Mouse (Mus musculus): Measurements from ENCODE around the gene Dusp22.

Gene Dusp22

DNA sequence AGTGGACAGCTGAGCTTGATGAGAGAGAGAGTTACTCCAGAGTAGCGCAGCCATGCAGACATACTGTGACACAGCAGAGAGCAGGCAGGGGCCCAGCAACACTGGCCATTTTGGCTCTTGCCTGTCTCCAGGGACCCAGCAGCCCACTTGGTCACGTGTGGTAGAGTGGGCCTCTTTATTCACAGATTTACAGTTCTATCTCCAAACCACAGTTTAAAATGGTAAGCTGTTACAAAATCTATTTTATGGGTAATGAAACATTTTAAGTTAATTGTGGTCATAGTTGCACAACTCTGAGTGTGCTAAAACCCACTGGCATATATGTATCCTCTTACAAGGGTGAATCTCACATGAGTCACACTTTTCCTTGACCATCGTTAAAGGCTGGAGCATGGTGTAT lies 9.5 kb downstream of the Dusp22 start:
- in situ Hi-C loops (cut with MboI, MseI) = loop anchor here (5.0 kb wide), 1 partner anchor 48 kb away; no protein-coding TSS in a partner anchor

DNA sequence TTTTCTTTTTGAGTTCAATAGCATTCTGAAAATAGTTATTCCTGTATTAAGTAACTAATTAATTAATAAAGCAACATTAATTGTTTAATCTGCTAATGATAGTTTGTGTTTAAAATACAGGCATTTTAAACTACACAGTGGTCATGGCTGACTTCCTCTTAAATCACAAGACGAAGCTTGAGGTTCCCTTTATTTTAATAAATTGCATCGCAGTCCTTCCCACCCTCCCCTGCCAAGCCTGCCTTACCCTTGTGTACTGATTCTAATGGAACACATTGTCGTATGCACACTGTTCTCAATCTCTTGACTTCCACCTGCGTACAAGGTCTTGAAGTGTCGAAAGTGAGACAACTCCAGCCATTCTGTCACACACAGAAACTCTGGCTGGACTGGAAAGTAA lies 14.1 kb downstream of the Dusp22 start:
- in situ Hi-C loops (cut with MboI, MseI) = no loop called here

DNA sequence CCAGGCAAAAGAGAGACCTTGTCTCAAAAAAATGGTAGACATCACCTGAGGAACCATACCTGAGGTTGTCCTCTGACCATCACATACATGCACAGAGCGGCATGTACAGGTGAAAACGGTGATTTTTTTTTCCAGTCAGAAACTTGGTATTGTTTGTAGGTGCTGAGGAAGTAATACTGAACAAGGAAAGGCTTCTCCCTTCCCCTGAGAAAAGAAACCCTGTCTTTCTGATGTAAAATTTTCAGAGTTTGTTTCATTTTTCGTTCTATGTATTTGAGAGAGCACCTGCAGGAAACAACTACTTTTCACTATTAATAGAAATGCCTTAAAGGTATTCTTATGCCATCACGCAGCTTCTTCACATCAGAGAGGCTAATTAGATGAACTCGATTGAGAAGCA lies 19.0 kb downstream of the Dusp22 start:
- in situ Hi-C loops (cut with MboI, MseI) = loop anchor here (25.0 kb wide), 1 partner anchor 517 kb away; no protein-coding TSS in a partner anchor

DNA sequence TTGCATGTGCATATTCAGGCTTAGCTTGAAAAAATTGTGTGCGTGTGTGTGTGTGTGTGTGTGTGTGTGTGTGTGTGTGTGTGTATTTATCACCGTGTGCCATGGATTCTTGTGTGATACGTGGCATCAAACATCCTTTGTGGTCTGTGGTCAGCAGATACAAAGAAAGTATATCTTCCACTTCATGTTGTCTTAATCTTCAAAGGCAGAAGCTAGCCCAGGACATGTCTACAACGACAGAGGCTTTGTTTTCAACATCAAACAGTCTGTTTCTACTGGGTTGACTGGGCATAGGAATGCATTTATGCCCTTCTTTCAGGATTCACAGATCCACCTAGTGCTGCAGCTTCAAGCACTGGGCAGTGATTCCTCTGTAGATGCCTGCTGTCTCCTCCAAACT lies 22.1 kb downstream of the Dusp22 start:
- in situ Hi-C loops (cut with MboI, MseI) = loop anchor here (25.0 kb wide), 1 partner anchor 520 kb away; no protein-coding TSS in a partner anchor

DNA sequence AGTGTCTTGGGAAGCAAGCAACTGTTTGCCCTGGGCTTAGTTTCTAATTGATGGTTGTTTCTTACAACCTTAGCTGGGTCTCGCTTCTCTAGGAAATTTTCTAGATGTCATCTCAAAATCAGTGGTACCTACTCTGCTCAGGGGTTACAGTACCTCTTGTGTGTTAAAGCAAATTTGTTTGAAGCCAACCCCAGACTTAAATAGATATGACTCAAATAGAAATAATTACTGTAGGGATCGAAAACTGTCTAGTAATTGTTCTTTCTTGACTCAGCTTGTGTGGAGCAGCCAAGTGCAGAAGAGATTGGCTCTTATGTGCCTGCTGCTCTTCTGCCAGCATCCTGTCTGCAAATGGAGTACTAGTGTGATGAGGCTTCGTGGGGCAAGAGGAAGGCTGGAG lies 22.5 kb downstream of the Dusp22 start:
- in situ Hi-C loops (cut with MboI, MseI) = loop anchor here (25.0 kb wide), 1 partner anchor 520 kb away; no protein-coding TSS in a partner anchor

DNA sequence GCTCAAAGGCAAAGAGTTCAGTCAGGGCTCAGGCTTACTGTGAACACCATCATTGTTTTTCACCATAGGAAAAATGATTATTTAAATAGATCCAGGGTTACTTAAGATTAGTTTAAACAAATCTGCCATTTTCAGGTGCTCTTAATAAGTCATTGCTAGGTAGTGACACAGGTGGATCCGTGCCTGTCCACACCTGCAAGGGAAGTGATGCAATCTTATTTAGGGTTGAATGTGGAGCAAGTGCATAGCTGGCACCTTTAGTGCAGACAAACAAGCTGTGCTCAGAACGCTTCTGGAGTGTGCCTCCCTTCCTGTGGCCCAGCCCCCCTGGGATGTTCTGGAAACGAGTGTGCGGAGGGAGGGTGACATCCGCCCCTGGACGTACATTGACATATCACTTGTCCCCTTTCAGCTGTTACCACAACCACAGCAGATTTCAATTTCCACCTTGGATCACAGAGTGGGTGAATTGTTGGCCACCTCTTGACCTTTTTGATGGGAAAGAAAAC lies 24.9 kb downstream of the Dusp22 start:
- in situ Hi-C loops (cut with MboI, MseI) = loop anchor here (25.0 kb wide), 1 partner anchor 522 kb away; no protein-coding TSS in a partner anchor

DNA sequence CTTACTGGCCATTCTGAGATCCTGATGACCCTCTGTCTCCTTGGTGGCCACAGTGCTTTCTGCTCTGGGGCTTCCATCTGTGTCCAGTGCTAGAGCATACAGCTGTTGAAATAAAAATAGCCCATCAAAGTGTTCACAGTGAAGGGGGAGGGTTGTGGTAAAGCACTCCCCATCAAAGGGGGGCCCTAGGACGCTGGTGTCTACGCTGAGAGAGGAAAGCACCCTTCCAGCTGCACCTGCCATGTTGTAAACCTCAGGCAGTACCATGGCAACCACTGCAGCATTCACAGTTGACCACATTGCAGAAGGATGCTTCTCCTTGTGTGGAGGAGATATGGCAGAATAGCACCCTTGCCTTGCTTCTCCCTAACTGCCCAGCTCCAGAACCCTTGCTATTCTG lies 26.2 kb downstream of the Dusp22 start:
- in situ Hi-C loops (cut with MboI, MseI) = loop anchor here (25.0 kb wide), 1 partner anchor 524 kb away; no protein-coding TSS in a partner anchor

DNA sequence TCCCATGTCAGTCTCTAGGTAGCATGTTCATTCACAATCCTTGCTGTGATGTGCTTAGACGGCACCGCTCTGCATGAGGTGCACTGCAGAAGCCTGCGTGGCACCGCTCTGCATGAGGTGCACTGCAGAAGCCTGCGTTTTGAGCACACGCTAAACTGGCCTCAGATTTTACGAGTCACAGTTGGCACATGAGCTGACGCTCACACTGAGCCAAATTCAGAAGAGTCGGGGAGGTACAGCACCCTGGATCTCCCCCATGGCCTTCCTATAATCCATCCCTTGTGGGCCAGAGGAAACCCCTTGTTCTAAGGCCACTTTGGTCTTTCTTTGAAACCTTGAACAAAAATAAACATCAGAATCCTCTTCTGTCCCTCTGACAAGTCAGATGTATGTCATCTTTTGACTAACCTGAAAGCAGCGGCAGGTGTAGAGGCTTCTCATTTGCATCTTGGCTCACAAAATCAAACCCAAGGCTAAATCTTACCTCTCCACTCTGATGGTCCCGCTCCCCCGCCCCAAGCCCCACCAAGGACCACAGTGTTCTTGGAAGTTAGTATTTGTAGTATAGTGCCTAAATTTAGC lies 28.3 kb downstream of the Dusp22 start:
- in situ Hi-C loops (cut with MboI, MseI) = loop anchor here (25.0 kb wide), 1 partner anchor 526 kb away; no protein-coding TSS in a partner anchor

DNA sequence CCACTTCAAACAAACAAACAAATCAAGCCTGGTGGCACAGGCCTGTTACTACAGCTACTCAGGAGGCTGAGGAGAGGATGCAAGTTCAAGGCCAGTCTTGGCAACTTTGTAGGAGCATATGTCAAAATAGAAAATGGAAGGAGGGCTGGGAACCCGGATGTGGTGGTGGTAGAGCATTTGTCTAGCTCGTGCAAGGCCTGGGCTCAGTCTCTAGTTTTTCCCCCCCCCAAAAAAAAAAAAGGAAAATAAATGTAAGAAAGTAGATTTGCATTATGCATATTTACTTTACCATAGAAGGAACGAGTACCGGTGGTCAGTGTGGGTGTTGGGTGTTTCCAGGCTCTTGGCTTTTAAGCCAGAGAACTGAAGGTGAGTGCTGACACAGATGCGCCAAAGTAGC lies 29.7 kb downstream of the Dusp22 start:
- in situ Hi-C loops (cut with MboI, MseI) = loop anchor here (25.0 kb wide), 1 partner anchor 527 kb away; no protein-coding TSS in a partner anchor

DNA sequence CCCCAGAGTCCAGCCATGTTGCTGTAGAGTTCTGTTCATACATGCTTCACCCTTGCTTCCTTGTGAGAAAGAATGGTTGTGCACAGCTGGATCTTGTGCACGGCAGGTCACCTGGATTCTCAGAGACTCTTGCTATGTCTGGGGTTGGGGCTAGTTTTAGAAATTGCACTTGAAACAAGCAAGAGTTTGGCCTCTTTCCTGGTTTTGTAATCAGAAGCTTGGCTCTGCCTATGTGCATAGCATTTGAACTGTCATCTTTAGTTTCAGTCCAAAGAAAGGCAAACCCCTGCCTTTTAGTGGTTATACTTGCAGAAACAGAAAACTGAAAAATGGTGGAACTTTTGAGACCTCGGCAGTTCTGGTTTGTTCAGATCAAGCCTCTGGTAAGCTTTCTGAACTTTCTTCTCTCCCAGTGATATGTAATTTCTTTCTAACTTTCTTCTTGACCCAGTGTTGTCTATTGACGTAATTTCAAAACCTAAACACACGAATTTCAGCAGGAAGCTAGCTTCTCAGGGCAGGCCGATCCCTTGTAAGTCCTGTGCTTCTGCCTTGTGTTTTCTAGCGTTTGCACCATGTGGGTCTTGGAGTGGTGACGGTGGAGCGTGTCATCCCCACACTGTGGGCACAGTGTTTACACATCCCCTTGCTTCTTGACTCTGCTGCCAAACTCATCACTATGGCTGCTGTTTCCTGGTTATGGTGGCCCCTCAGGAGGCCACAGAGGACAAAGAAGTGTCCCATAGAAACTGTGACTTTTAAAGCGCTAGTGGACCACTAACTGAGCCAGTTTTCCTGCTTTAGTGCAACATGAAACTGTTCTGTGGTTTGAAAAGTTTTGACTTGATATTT lies 31.9 kb downstream of the Dusp22 start:
- in situ Hi-C loops (cut with MboI, MseI) = loop anchor here (25.0 kb wide), 1 partner anchor 529 kb away; no protein-coding TSS in a partner anchor

DNA sequence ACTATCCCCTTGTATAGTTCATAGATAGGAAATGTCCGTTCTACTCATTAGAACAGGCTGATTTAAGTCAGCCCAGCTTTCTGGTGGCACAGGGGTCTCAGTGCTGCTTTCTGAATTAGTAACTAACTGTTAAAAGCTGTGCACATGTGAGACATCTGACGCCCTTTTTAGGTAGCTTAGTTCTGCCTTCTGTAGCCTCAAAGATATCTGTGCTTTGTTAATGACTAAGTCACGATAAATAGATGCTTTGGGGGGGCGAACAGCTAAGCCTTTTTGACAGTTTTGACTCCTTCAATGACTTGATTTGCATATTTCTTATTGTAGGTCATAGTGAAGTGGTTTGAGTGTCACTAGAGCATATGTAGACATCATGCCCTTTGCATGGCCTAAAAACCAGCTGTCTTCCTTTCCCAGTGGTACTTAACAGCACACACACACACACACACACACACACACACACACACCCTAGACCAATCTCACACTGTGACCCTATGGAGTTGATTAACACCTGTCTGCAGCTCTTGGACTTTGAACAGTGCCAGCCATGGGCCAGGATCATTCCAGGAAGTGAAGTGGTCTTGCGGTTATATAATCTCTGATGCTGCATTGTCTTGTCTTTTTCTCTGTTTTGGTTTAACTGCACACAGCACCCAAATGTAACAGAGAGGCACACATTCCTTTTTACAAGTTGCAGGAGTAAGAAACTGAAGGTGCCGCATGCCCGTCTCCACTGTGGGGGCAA lies 33.0 kb downstream of the Dusp22 start:
- in situ Hi-C loops (cut with MboI, MseI) = loop anchor here (25.0 kb wide), 1 partner anchor 531 kb away; no protein-coding TSS in a partner anchor

DNA sequence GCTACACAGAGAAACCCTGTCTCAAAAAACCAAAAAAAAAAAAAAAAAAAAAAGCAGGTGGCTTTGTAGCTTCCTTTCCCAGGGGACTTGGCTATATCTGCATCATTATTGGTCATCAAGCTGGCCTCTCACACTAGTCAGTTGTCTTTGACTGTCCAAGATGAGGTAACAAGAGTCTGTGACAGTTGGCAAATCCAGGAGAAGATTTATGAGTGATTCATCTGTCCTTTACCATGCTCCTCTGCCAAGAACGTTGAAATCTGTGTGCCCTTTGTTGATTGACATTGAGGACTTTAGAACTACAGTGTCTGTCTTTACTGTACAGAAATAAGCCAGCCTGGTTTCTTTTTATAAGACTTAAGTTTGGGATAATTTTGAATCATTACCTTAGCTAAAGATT lies 35.4 kb downstream of the Dusp22 start:
- in situ Hi-C loops (cut with MboI, MseI) = loop anchor here (25.0 kb wide), 1 partner anchor 533 kb away; no protein-coding TSS in a partner anchor

DNA sequence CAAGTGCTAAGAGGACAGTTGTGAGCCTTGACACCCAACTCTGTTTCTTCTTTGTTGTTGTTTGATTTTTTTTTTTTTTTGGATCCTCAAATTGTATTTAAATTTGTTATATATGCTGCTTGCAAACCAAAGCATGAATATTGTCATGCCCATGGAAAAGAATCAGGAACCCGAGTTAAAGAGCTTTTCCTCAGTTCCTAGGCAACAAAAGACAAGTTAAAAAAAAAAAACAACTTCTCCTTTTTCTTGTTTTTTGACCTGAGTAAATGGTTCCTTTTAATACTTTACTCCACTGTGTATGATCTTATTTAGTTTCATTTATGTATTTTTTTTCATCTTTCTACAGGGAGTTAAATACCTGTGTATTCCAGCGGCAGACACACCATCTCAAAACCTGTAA lies 36.1 kb downstream of the Dusp22 start:
- in situ Hi-C loops (cut with MboI, MseI) = loop anchor here (25.0 kb wide), 1 partner anchor 534 kb away; no protein-coding TSS in a partner anchor

DNA sequence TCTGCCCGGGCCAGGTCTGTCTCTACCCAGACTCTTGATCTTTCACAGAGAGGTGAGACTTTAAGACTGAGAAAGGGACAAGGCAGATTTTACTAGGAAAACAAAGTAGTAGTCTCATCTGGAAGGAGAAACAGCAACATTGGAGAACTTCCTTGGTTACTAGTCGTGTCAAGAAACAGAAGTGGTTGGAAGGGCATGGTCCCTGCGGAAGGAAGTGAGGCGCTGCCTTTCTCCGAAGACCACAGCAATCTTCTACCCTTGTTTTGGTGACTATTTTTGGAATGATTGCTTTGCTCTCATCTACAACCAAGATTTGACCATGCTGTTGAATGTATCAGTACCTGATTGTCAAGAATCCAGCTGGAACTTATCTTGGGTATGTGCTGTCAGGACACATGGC lies 38.1 kb downstream of the Dusp22 start:
- in situ Hi-C loops (cut with MboI, MseI) = loop anchor here (25.0 kb wide), 1 partner anchor 536 kb away; no protein-coding TSS in a partner anchor

DNA sequence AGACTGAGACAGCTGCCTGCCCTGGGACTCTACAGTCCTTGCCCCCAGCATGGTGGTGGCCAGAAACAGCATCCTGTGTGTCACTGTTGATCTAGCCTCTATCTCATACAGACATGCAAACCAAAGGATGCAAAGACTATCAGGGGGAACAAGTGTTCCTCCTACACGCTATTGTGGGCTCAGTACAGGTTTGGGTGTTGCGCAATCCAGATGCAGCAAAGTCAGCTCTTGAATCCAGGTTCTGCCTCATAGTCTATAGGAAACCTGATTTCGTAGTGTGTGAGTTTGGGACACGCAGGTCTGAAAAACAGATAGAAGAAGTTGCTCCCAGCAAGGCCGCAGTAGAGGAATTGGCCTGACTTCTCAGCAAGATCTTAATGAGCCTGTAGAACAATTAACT lies 42.9 kb downstream of the Dusp22 start:
- in situ Hi-C loops (cut with MboI, MseI) = loop anchor here (25.0 kb wide), 1 partner anchor 860 kb away; the partner anchor contains the start of genes A530084C06Rik and Foxq1

DNA sequence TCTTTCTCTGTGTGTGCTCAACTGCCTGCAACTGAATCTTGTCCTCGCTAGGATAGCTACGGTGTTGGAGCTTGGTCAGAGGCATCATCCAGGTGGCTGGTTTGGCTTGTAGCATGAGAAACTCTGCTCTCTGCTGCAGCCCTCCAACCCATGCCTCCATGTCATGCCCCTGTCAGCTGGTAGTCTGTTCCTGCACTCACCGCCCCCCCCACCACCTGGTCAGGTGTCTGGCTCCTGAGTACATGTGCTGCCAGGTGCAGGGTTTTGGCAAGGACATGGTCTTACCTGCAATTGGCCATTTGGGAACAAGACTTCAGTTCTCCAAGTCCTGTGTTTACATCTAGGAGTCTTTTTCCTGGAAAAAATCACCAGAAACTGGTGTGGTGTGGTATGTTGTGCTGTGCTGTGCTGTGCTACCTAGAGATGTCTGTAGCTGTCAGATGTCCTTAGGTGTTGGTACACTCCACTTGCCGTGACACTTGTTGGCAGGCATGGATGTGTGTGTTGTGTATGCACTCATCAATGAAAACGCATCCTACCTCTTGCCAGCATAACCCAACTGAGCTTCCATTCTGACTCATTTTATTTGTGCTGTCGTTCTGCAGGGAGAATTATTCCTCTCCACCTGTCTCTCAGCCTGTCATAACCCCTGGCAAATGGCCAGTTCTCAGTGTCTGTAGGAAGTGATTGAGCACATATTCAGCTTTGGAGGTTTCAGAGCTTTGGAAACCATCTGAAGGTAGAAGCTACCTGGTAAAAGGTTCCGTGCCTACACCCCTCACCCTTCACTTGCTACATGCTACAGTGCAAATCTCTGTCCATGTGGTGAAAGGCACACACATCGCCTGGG lies 44.7 kb downstream of the Dusp22 start:
- in situ Hi-C loops (cut with MboI, MseI) = loop anchor here (25.0 kb wide), 1 partner anchor 858 kb away; the partner anchor contains the start of genes A530084C06Rik and Foxq1

DNA sequence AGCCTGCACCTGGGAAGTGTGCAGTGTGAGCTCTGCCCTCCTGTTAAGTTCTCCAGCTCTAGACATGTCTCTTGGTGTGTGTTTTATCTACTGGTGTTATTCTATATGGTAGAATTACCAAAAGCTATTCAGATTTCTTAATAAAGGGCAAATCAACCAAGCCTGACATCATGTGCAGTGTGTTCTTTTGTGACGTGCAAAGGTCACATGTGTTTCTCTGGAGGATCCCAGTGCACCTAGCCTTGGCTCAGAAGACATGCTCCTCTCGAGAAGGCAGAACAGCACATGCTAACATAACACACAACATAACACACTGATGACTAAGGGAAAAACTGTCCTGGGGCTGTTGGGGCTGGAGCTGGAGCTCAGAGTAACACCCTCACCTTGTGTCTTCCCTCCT lies 51.3 kb downstream of the Dusp22 start:
- in situ Hi-C loops (cut with MboI, MseI) = loop anchor here (25.0 kb wide), 1 partner anchor 851 kb away; the partner anchor contains the start of genes A530084C06Rik and Foxq1

DNA sequence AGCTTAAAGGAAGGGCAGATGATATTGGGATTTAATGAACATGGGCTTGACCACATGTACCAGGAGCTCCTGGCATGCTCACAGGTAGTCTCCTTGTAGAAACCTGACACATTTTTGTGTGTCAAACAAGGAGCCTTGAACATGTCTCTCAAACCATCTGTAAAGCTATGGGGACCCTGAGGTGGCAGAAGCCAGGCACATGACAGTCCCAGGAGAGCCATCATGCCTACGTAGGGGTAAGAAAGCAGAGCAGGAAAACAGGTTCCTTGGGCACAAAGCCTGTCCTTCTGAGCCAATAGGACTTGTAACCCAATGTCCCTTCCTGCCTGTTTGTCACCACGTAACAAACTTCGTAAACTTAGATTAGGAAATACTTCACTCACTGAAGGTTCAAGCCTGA lies 51.9 kb downstream of the Dusp22 start:
- in situ Hi-C loops (cut with MboI, MseI) = loop anchor here (25.0 kb wide), 1 partner anchor 851 kb away; the partner anchor contains the start of genes A530084C06Rik and Foxq1

DNA sequence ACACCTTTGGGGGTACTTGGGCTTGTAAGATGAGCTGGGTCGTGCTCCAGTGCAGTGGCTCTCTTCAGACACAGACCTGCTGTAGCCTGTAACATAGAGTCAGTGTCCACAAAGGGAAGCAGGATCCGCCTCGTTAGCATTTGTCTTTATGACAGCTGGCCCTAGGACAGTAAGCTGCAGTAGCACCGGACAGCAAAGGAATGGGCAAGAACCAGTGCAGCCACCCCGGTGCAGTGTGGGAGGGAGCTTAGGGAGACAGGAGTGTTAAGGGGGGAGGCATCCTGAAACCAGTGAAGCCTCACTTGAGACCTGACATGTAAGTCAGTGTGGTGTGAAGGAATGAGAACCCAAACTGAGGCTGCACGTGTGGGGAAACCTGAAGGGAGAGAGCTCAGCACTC lies 52.5 kb downstream of the Dusp22 start:
- in situ Hi-C loops (cut with MboI, MseI) = loop anchor here (25.0 kb wide), 1 partner anchor 850 kb away; the partner anchor contains the start of genes A530084C06Rik and Foxq1

DNA sequence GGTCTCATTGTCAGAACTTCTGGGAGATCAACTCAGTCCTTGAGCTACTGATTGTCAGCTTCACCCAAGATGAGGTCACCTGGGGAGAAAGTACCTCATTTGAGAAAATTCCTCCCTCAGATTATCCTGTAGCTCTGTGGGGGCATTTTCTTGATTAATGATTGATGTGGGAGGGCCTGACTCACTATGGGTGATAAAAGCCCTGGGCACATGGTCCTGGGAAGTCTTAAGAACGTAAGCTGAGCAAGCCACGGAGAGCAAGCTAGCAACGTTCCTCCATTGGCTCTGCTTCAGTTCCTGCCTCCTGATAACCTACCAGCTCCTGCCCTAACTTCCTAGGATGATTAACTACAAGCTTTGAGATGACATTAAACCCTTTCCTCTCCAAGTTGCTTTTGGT lies 53.8 kb downstream of the Dusp22 start:
- in situ Hi-C loops (cut with MboI, MseI) = loop anchor here (25.0 kb wide), 1 partner anchor 849 kb away; the partner anchor contains the start of genes A530084C06Rik and Foxq1
